Mouse (Mus musculus): ENCODE results near the gene Mms22l.

GRCm38 (mm10) chr4:24627871-24628270, 131.6 kb downstream of the Mms22l start:
- TF ChIP-seq CTCF (IDR thresholded peaks at IDR 0.05; ENCODE audit: low read depth, low read length) (no peak), POLR2A (IDR thresholded peaks at IDR 0.05; ENCODE audit: borderline replicate concordance, low read depth, low read length) (no peak)

All from bone marrow macrophage, adult 2 months (primary cell).